Mouse (Mus musculus): Measurements from ENCODE around the gene Sirpb1b. TPM values are rescaled to one million over a fixed set of nuclear protein-coding genes. Genes with fewer than 3 reads are reported as not detected.
"Not testable (repeated sequence)": the region's sequence is repeated elsewhere in the genome, so short reads cannot be mapped to it uniquely, and the experiment has no call there.

Gene Sirpb1b
- not detected for polyA plus RNA-seq (2021)

DNA sequence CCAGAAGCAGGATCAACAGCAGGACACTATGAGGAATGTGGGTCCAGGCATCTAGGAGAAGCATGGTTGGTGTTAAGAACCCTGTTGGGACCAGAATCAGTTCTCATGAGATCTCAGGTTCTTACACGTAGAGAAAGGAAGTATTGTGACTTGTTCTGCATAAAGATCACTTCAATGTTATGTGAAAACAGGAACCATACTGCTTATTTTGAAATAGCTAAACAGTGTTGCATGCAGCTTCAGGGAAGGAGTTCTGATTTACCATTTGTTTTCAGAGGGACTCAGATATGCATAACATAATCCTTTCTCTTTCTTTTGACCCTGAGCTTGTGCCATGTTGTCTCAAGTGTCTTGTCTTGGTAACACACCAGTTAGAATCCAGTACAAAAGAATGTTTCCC, at the start of gene Sirpb1b:
TSS of gene Sirpb1b (minus strand) at position 179 of the 400 bp plus-strand sequence.
- ATAC-seq; in situ Hi-C loops (cut with MboI; ENCODE audit: low pct_unique_long_range_greater_than_20kb); POLR2A ChIA-PET; H3K27me3 ChIP-seq; DNase-seq (ENCODE audit: low read depth, low spot score); CTCF ChIA-PET: not testable (repeated sequence)

DNA sequence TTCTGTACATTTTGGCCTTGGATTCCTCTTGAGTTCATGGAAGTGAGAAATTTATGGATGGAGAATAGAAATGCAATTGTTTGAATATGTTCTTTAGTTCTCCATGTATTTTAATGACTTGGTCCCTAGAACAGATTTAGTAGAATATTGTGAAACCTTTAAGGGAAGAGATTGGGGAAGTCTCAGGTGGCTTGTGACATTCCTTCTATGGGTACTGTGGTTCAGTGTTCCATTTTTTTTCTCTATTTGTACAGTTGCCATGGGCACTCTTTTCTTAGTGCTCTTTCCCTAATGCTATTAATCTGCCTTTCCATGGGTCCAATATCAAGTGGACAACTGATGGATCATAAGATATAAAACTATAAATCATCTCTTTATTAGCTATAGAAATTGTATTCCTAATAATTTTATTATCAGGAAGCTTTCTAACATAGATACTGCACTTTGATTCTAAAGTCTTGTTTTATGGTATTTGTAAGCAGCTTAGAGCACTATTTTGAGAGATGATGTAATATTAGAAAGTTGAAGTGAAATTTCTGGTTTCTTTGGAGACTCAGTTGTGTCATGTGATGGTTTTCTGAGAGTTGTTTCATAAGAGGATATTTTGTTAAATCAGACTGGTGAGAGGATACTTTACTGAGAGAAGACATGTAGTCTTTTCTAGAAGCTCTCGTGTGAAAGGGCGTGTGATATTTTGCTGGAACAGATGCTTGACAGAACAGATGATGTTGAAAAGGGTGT, 15.7 kb upstream of the Sirpb1b start:
- CTCF ChIA-PET; in situ Hi-C loops (cut with MboI; ENCODE audit: low pct_unique_long_range_greater_than_20kb); DNase-seq (ENCODE audit: low read depth, low spot score); POLR2A ChIA-PET; ATAC-seq; H3K27me3 ChIP-seq: not testable (repeated sequence)

DNA sequence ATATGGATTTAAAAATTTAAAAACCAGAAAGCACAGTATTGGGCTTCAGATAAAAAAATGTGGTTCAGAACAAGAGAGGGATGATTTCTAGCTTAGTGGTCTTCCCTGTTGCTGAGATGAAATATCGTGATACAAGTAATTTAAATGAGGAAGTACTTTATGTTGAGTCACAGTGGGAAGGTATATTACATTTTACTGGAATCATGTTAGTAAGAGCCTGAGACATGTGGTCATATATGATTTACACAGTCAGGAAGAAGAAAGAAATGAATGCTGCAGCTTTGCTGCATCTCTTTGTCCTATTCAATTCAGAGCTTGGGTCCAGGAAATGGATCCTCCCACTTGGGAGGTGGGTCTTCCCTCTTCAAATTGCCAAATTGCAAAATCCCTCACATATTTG, 11.8 kb upstream of the Sirpb1b start:
- in situ Hi-C loops (cut with MboI; ENCODE audit: low pct_unique_long_range_greater_than_20kb); H3K27me3 ChIP-seq; ATAC-seq; POLR2A ChIA-PET; DNase-seq (ENCODE audit: low read depth, low spot score); CTCF ChIA-PET: not testable (repeated sequence)

DNA sequence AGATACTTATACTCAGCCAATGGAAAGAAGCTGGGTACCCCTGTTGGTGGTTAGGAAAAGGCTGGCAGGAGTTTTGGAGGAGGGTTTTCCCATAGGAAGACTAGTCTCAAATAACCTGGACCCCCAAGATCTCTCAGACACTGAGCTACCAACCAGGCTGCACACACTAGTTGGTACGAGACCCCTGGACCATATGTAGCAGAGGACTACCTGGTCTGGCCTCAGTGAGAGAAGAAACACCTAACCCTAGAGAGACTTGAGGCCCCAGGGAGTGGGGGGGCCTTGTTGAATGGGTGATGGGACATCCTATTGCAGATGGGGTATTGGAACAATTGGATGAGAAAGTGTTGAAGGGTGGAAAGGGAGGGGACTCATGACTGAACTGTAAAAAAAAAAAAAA, 8.6 kb upstream of the Sirpb1b start:
- ATAC-seq = no peak
- ChIA-PET POLR2A (no interaction called here), CTCF (no interaction called here)
- no peak for DNase-seq (ENCODE audit: low read depth, low spot score)
- in situ Hi-C loops (cut with MboI; ENCODE audit: low pct_unique_long_range_greater_than_20kb) = no loop called here
- no peaks in the 10 kb centered on the region for H3K27me3 ChIP-seq
- TF ChIP-seq CTCF (IDR thresholded peaks at IDR 0.05) = no peak

DNA sequence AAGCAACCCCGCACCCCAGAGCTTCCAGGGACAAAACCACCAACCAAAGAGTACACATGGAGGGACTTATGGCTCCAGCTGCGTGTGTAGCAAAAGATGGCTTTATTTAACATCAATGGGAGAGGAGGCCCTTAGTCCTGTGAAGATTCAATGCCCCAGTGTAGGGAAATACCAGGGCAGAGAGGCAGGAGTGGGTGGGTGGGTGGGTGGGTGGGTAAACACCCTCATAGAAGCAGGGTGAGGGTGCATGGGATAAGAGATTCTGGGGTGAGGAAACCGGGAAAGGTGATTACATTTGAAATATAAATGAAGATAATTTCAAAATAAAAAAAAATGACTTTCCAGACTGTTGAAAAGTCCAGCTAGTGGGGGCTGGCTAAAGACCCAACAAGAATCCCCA, 8.1 kb upstream of the Sirpb1b start:
- POLR2A ChIA-PET; H3K27me3 ChIP-seq; DNase-seq (ENCODE audit: low read depth, low spot score); ATAC-seq; CTCF ChIA-PET; in situ Hi-C loops (cut with MboI; ENCODE audit: low pct_unique_long_range_greater_than_20kb): not testable (repeated sequence)

DNA sequence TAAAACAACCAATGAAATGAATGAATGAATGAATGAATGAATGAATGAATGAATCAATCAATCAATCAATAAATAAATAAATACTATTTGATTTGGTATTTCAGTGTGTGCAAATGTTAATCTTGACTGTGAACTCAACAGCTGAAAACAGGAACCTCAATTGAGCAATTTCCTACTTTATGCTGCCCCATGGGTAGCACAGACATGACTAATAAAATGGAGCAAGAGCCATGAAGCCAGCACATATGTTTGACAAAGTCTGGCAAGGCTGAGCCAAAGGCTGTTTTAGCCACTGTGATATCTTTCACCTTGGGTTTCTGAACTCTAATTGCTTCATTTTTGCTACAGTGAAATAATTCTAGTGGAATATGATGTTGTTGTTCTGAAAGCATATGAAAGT, 1.6 kb upstream of the Sirpb1b start:
- CTCF ChIA-PET; in situ Hi-C loops (cut with MboI; ENCODE audit: low pct_unique_long_range_greater_than_20kb); DNase-seq (ENCODE audit: low read depth, low spot score); POLR2A ChIA-PET; H3K27me3 ChIP-seq: not testable (repeated sequence)
- peak; percentile 31 for ATAC-seq

DNA sequence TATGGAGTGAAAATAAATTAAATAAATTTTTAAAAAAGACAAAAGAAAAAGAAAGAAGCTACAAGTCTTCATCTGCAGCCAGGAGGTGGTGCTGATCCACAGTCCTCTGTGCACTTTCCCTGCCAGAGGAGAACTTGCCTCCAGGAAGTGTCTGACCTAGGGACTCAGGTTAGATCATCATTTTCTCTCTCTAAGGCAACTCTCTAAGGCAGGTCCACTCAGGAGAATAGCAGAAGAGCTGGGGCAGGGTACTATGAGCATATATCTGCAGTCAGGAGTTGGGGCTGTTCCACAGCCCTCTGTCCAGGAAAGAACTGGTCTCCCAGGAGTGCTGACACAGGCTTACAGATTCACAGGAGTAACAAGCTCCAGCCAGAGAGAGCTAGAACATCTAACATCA, 46.3 kb downstream of the Sirpb1b start:
- CTCF ChIA-PET = no interaction called here

DNA sequence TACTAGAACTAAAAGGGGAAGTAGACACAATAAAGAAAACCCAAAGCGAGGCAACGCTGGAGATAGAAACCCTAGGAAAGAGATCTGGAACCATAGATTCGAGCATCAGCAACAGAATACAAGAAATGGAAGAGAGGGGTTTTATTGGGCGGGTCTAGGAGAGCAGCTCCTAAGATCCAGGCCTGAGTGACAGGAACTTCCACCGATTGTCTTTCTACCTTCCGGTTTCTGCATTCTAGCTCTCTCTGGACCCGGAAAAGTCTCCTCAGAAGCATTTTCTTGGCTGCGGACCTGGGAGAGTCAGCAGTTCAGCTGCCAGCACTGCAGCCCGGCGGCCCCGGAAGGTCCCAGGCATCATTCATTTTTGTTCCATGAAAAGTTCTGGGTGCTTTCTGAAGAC, 61.3 kb downstream of the Sirpb1b start:
- CTCF ChIA-PET; POLR2A ChIA-PET; ATAC-seq; DNase-seq (ENCODE audit: low read depth, low spot score); H3K27me3 ChIP-seq; in situ Hi-C loops (cut with MboI; ENCODE audit: low pct_unique_long_range_greater_than_20kb): not testable (repeated sequence)

More for the DNA sequence above, 46.3 kb downstream of the Sirpb1b start:
- POLR2A ChIA-PET = no interaction called here
- in situ Hi-C loops (cut with MboI; ENCODE audit: low pct_unique_long_range_greater_than_20kb) = no loop called here
- DNase-seq (ENCODE audit: low read depth, low spot score) (no peak), ATAC-seq (no peak)
- H3K27me3 ChIP-seq = no peaks in the 10 kb centered on the region
- TF ChIP-seq CTCF (IDR thresholded peaks at IDR 0.05) = no peak

DNA sequence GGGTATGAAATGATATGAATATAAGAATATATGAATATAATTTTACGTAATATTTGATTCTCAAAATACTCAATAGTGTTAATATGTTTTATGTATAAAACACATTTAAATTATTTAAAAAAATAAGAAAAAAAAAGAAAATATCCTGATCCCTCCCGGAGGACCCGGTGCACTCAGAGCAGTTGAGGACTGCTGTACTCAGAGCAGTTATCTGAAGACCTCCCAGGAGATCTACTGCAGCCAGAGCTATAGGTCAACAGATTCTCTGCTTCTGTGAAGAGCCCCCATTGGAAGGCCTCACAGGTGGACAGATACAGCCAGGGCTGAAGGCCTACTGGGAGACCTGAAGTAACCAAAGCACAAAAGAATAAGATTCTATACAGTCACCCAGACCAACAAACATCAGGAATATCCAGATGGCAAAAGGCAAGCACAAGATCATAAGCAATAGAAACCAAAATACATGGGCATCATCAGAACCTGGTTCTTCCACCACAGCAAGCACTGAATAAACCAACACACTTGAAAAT, 67.0 kb downstream of the Sirpb1b start:
- in situ Hi-C loops (cut with MboI; ENCODE audit: low pct_unique_long_range_greater_than_20kb); CTCF ChIA-PET; POLR2A ChIA-PET; DNase-seq (ENCODE audit: low read depth, low spot score); H3K27me3 ChIP-seq: not testable (repeated sequence)
- peak; percentile 17 for ATAC-seq

DNA sequence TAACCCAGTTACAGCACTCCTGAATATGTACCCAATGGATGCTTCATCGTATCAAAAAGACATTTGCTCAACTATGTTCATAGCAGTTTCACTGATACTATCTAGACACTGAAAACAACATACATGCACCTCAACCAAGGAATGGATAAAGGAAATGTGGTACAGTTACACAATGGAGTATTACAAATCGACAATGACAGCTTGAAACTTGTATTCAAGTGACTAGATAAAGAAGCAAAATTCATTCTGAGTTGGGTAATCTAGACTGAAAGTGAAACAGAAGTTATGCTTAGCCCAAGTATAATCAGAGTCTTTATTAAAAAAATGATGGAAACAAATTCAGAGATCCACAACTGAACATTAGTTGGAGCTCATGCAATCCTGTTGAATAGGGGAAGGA, 100.0 kb downstream of the Sirpb1b start:
- in situ Hi-C loops (cut with MboI; ENCODE audit: low pct_unique_long_range_greater_than_20kb); POLR2A ChIA-PET; ATAC-seq; H3K27me3 ChIP-seq; DNase-seq (ENCODE audit: low read depth, low spot score); CTCF ChIA-PET: not testable (repeated sequence)

DNA sequence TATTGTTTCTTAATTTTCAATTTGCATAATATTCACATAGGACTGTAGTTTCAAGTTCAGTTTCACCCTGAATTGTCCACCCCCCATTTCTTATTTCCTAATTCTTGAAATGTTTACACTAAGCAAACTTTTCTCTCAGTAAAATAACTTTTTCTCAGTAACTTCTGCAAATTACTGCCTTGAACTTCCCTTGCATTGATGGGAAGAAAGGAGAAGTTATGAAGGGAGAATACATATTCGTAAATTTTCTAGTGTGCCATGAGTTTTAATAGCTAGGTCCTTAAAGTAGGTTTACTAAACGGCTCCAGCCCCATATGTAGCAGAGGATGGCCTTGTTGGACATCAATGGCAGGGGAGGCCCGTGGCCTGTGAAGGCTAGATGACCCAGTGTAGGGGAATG, 104.7 kb downstream of the Sirpb1b start:
- H3K27me3 ChIP-seq; DNase-seq (ENCODE audit: low read depth, low spot score); in situ Hi-C loops (cut with MboI; ENCODE audit: low pct_unique_long_range_greater_than_20kb); ATAC-seq; POLR2A ChIA-PET; CTCF ChIA-PET: not testable (repeated sequence)

Other genes starting within 250 kb of the Sirpb1b start
- gene Gm9733, start 242.8 kb downstream of the Sirpb1b start, polyA plus RNA-seq (2021) = not detected
- not detected for gene Sirpb1a, start 148.5 kb downstream of the Sirpb1b start, polyA plus RNA-seq (2021)

Measured in Patski (cell line).